Mouse (Mus musculus) c-Kit-positive CD71-negative TER-119-negative erythroid progenitor cells, embryonic 14.5 days (primary cell): ENCODE measurements at regions not wholly inside any gene's neighbourhood (a gene's known extent, or its start where the extent isn't known, plus 50 kb on each side); places are given as distances from the start of the nearest gene placed in this dataset.

ENCODE experiments used
- DNase-seq: peaks from one replicate; pipeline ENCODE4 v3.0.0-alpha.2; 2013; ENCODE audit warnings: low read depth

DNA sequence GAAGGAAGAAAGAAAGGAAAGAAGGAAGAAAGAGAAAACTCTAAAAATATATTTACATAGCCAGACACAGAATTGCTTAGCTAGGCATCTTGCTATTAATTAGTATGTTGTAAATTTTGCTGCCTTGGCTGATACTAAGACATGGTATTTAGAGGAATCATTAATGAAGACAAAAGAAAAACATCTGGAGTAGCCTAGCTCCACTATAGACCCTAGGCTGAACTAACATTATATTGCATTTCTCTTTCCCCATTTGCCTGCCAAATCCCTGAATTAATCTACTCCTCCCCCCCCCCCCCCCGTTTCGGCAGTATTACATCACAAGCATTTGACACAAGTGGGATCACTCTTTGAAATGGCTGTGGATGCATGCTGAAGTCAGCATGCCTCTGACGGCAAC lies 206.1 kb upstream of the Tet2 start:
- no peak for DNase-seq

DNA sequence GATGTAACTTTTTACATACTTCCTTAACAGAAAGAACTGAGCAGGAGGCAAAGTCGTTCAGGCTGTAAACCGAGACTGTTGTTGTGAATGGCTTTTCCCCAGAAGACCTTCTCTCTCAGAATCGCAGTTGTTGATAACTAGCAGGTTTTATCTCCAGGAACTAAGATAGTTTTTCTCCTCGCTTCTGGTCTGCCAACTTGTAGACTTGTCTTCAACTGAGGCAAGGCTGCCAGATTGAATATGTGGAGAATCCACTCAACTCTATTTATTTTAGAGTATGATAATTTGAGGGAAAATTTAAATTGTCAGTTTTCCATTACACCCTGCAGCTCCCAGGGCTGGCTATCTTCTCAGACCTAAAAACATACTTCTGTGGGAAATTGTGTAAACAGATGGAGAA lies 206.6 kb upstream of the Tet2 start:
- DNase-seq, result no peak

DNA sequence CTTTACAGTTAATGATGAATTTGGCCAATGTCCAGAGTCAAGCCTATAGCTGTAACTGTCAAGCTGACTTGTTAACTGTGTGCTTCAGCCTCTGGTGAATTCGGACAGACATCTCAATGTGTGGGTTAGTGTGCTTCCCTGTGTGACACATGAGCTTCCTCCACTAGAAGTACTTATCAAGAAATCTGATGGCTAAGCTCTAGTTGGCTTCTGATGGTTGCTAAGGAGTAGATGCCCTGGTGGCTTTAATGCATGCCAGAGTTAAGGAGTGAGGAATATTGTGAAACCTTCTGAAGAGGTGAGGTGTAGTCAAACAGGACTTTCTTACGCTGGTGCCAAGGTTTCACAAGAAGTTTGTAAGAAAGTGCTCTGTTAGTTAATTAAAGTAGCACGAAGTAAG lies 208.1 kb upstream of the Tet2 start:
- DNase-seq, result no peak

DNA sequence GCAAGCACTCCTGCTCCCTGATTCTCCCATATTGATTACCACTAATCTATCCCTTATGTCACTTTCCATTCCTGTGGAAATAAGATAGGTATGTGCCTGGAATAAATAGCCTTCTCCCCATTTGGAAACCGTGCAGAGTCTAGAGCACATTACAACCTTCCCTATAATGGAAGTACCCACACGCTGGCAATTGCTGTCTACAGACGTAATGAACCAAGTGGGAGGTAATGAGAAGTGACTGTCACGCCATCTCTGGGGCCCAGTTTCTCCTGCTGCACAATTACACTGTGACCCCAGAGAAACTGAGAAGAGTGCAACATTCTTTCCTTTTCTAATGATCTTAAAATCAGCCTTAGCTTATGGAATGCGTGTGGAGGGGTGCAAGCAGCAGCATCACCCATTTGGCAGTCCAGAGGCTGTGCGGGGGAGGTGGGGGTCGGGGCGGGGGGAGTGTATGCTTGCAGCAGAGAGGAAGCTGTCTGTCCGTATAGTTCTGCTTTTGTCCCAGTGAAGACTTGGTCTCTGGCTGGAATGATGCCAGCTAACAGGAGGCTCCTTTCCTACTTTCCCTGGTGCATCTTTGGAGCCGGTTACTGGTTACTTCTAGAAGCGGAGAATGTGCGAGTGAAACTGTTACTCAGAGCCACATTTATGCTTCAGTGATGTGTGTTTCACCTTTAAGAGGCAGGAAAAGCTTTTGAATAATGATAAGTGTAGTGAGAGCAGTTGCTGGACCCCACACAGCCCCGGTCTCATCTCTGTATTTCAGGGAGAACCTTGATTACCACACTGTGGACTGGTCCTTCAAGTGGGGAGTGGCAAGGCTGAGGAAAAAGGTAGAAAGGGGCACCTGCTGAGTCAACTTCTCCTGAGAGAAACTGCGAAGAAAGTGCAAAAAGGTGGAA lies 209.3 kb upstream of the Tet2 start:
- DNase-seq, result no peak

DNA sequence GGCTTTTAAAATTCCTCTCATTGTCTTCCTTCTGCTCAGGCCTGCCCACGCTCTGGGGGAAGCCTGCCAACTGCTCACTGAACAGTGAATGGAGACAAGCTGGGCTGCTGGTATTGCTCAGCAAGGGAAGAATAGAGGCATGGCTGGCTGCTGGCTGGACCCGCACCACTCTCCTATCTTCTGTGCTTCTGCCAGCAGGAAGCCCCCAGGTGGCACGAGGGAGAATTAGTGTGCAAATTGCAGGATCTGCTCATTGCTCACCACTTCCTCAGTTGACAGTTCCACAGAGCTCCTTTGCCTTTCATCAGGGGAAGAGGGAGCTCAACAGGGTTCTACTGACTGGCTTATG lies 209.9 kb upstream of the Tet2 start:
- DNase-seq, result peak; percentile 17

DNA sequence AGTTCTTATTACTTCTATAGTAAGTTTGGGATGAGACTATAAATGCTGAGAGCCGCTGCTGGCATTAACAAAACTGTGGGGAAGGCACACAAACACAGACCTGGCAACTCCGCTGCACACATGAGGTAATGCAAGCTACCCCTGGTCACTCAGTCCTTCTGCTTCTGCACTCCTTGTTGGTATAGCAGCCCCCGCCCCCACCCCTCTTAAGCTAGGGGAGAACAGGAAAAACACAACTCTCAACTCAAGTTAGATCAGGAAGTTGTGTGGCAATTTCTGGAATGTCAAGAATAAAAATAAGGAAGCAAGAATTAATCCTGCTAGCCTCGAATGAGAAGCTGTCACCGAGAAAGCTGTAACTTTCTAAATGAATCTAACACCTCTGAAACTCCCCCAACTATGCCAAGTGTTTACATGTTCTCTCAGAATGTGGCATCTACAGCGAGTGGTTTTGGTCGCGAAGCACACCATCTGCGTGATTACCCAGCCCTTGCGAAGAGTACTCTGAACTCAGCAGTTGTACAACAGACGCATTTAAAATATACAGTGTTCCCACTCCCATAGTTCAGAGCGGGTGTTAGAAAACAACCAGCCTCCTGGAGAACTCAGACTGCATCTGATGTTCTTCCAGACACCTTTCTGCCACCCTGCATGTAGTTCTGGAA lies 212.9 kb upstream of the Tet2 start:
- DNase-seq, result no peak

DNA sequence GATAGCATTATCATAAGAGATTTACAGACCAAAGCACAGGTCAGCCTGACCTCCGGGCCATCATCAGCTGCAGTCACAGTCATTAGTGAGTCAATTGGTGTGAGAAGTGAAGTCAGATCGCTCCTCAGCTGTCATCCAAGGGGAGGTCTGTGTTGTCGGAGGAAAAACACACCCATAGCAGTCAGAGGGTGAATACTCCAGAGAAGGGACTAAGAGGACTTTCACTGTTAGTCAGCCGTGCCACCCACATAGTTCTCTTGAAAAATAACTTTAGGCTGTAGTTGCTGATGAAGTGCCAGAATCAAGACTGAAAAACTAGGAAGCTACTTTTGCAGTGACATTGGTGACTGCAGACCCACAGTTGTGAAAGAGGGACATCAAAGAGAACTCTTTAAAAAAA lies 213.5 kb upstream of the Tet2 start:
- DNase-seq, result no peak

DNA sequence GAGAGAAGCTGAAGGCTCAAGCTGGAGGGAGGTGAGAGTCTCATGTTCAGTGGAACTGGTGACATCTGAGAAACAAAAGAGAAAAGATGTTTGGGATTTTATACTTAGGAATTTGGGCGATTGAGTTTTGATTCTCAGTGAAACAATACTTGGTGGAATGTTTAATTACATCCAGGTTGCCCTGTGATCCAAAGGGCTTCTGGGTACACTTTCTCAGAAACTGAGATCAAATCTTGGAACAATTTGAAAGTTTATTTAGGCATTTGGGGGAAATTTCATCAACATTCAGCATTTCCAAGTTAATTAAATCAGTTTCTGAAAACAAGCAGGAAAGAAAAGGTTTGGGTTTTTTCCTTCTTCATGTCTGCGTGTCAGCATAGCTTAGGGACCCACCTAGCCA lies 214.7 kb upstream of the Tet2 start:
- no peak for DNase-seq

DNA sequence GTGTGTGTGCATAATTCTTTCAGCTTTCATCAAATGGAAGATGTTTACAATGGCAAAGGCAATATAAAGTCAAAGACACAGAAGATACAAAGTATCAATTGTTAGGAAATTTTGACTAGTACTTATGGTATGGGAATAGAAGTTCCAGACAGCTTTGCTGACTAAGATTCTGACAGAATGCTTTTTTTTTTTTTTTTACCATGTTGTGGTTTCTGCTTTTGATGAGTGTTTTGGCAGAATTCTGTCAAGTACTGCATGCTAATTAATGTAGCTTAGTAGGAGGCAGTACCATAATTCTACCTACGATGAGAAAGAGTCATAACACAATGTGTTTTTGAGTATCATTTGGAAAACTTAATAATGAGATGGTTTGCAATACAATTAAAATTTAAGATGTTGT lies 215.3 kb upstream of the Tet2 start:
- DNase-seq, result no peak

DNA sequence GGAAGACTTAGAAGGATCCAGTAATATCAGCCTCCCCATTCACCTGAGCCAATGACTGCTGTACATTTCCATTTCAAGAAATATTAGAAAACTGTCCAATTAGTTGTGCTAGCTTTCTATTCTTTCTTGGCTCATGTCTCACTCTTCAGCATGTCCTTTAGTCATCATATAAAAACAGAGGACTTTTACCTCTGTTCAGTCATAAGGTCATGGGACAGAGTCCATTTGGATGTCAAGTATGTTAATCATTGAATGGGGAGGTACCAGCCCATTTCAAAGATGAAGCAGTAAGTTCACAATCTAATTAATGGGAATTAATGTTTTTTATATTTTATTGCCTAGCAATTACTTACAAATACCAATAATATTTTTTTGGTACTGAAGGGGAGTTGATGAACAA lies 218.8 kb upstream of the Tet2 start:
- DNase-seq, result no peak

DNA sequence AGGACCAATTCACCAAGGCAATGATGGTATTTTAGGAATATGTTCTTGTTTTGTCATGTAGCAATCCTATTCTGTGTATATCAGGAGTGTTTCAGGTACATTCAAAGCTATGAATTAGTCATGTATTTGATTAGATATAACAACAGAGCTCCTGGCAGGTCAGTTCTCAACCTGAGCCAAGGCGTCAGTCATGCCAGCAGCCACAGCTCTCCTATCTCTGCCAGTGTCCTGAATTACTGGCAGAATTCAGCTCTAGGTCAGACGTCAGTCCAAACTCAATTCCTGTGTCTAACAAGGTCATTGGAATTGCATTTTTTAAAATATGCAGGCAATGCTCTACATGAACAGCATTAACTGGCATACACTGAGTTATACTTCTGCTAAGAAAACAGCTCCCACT lies 228.6 kb upstream of the Tet2 start:
- no peak for DNase-seq

DNA sequence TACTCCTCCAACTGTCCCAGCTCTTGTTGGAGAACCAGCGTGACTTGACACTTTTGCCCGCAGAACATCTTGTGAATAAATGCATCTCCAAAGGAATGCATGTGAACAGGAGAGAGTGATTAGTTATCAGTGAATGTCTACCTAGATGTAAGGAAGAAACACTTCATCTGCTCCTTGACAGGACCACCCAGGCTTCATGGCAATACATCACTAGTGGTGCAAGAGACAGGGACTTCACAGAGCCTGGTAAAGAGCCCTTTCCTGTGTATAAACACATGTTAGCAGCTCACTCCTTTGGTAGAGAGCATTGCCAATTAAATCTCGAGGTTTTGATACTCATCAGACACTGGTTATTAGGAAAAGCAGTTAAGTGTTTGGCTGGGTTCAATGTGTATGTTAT lies 229.3 kb upstream of the Tet2 start:
- DNase-seq, result no peak

DNA sequence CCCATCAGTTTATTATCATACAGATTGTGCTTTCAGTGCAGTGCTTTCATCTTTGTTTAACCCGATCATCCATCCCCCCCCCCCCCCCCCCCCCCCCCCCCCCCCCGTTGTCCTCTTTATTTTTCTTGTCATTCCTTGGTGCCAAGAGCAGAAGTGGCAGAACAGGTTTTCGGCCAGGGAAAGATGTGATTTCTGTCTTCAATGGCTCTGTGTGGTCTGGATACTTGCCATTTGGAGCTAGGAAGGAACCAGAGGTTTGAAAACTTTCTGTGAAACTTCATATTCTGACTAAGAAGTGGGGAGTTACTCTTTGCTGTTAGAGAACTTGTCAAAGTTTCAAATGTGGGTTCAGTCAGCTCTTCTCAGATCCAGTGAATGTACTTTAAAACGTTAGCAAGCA lies 231.1 kb upstream of the Tet2 start:
- DNase-seq, result no peak

DNA sequence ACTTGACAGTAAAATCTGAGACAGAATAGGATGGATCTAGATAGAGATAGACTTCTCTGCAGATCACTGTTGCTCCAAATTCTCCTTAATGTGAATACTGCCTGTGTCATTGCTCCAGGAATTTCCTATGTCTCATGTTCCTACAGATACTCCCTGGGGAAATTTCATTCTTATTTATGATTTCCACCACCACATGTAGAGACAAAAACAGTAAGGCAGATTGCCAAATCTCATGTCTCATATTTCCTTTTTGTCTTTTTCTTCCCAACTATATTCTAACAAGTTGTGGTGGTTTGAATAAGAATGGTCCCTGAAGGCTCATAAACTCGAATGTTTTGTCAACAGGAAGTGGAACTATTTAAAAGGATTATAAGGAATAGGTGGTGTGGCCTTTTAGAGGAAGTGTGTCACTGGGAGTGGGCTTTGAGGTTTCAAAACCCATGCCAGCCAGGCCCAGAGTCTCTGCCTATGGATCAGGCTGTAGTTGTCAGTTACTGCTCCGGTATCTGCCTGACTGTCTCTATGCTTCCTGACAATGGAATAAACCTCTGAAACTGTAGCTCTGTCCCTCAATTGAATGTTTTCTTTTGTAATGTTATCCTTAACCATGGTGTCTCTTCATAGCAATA lies 234.3 kb upstream of the Tet2 start:
- no peak for DNase-seq

DNA sequence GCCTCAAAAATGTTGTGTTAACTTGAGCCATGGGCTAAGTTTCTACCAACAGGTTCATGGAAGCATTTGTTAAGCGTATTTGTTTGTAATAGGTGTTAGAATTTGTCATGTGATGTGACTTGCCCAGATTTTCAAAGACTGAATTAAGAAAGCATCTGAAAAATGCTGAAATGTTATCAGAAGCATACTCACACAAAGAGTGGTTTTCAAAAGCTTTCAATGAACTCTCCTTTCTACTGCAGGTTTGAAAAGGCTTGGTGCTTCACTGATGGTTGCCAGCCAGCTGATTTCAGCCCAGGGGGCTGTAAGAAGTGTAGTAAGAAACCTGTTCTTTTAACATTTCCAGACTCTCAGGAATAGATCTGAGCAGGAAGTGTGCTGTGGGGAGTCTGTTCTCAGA lies 238.1 kb upstream of the Tet2 start:
- no peak for DNase-seq

DNA sequence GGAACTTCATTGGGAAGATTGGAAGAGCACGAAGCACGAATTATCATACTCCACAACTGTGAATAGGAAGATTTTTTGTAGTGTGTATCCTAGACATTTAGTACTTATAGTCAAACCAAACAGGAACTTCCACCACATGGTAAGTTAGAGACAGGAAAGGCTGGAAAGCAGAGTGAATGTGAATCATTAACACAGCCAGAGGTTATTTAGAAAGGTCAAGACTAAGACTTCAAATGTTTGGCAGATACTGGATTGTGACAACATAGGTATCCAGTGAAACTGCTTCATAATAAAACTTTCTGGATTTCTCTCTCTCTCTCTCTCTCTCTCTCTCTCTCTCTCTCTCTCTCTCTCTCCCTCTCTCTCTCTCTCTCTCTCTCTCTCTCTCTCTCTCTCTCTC lies 246.4 kb upstream of the Tet2 start:
- DNase-seq, result no peak

DNA sequence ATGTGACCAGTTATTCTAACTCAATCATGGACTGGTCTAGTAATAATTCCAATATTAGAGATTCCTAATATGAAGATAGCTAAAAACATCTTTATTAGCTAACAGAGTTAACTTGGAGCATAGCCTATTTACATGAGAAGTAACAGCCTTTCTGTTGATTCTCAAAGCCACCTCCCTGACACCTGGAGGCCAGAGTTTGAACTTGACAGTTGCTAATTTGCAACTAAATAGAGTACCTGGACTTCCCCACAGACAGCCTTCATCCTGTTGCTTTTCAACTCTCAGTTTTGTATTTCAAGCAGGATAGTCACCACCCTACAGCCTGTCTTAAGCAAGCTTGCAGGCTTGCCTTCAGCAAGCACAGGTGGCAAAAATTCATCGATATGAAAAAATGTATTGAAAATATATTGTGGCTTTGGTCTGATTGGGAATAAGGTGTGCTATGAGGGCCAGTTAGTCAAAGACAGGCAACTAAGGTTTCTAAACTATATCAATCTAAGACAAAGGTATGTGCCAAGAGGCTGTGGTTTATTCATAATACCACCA lies 264.1 kb upstream of the Tet2 start:
- DNase-seq, result no peak

DNA sequence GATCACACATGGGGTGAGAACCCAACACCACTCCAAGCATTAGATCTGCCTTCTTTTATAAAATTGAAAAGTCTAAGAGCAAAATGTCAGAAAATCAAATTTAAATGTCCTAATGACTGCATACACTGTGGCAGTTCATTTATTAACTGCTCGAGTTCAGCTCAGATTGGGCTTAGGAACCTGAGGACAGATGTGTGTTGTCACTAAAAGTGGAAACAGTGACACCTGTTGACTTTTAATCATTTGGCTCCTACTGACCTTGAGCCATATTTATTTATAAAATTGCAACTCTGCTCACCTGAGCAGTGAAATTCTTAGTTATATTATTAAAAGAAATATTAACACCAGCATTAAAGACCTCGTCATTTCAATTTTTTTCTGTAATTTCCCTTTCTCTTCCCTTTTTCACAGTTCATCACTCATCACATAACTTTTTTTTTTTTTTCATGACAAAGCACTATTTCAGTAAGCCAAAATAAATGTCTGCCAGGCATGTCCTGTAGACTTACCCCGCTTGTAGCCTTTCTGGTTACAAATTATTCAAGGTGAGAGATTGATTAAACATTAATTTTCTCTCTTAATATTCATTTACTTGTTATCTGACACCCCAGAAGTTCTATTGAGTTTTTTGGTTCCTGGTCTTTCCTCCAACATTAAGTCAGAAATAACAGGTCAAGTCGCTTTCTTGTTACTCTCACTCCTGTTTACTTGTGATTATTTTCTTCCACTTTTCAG lies 274.2 kb upstream of the Tet2 start:
- DNase-seq, result no peak

DNA sequence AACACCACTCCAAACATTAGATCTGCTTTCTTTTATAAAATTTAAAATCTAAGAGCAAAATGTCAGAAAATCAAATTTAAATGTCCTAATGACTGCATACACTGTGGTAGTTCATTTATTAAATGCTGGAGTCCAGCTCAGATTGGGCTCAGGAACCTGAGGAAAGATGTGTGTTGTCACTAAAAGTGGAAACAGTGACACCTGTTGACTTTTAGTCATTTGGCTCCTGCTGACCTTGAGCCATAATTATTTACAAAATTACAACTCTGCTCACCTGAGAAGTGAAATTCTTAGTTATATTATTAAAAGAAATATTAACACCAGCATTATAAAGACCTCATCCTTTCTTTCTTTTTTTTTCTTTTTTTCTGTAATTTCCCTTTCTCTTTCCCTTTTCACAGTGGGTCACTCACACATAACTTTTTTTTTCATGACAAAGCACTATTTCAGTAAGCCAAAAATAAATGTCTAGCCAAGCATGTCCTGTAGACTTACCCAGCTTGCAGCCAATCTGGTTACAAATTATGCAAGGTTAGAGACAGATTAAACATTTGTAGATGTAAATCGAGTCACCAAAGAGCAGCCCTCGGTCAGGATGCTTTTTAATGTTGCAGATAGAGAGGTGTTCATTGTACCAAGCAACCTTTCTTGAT lies 288.9 kb upstream of the Tet2 start:
- DNase-seq, result no peak

DNA sequence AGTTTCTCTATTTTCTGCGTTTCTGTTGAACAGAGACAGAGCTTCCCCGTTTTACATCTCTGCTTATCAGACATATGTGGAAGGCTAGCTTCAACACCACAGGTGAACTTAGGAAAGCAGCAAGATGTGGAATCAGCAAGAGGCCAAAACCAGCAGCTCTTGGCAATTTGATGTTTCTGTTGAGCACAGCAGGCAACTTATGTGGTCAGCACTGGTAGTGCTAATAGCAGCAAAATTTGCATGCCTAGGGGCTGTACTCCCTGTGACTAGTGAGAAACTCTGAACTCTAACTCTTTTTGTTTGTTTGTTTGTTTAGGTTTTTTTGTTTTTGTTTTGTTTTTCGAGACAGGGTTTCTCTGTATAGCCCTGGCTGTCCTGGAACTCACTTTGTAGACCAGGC lies 289.5 kb upstream of the Tet2 start:
- no peak for DNase-seq

DNA sequence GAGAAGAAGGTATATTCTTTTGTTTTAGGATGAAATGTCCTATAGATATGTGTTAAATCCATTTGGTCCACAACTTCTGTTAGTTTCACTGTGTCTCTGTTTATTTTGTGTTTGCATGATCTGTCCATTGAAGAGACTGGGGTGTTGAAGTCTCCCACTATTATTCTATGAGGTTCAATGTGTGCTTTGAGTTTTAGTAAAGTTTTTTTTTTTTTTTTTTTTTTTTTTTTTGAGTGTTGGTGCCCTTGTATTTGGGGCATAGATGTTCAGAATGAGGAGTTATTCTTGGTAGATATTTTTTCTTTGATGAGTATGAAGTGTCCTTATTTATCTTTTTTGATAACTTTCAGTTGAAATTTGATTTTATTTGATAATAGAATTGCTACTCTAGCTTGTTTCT lies 301.4 kb upstream of the Tet2 start:
- no peak for DNase-seq

DNA sequence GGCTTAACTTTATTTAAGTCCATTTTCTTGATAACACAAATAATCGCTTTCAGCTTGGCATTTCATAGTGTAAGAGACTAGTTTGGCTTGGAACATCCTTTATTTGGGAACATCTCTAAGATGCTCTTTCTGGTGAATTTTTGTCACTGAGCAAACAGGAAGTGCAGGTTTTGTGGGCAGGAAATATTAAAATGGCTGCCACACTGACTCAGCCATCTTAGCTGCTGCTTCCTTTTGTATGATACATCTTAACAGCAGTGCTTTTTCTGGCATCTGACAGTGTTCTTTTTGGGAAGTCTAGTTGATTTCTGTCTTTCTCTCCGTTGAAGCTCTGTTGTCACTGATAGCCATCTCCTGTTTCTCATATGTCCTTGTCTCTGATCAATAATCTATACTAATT lies 329.4 kb upstream of the Tet2 start:
- no peak for DNase-seq
